Mouse (Mus musculus): ENCODE measurements around the gene Gm10912. TPM values are rescaled to one million over a fixed set of nuclear protein-coding genes. Genes with fewer than 3 reads are reported as not detected.
"Not testable (repeated sequence)": the region's sequence is repeated elsewhere in the genome, so short reads cannot be mapped to it uniquely, and the experiment has no call there.

The Gm10912 gene
- total RNA-seq, 2 experiments from 2014 or later: 0.36 to 0.38 TPM

- Histone ChIP-seq H3K4me3 (no peak overlapping the region), H3K27ac (no peak overlapping the region)
- no peak for DNase-seq
- no peak for TF ChIP-seq CTCF (IDR thresholded peaks at IDR 0.05)
- intact Hi-C loops (cut with DNase I): no loop called here
These were observed 44.4 kb downstream of the Gm10912 start for GRCm38 (mm10) chr2:104110031-104110430.

GRCm38 (mm10) chr2:104111170-104111797, 45.7 kb downstream of the Gm10912 start:
- H3K27ac ChIP-seq; DNase-seq; intact Hi-C loops (cut with DNase I): not testable (repeated sequence)

GRCm38 (mm10) chr2:104113563-104113962, 47.9 kb downstream of the Gm10912 start:
- intact Hi-C loops (cut with DNase I): not testable (repeated sequence)

More at GRCm38 (mm10) chr2:104111170-104111797, 45.7 kb downstream of the Gm10912 start:
- H3K4me3 ChIP-seq: not testable (repeated sequence)

GRCm38 (mm10) chr2:104114898-104115297, 49.3 kb downstream of the Gm10912 start:
- intact Hi-C loops (cut with DNase I): no loop called here
- no peak overlapping the region for H3K27ac ChIP-seq
- no peak for DNase-seq
- no peak for TF ChIP-seq CTCF (IDR thresholded peaks at IDR 0.05)
- H3K4me3 ChIP-seq: no peak overlapping the region

More at GRCm38 (mm10) chr2:104113563-104113962, 47.9 kb downstream of the Gm10912 start:
- not testable (repeated sequence) for H3K4me3 ChIP-seq, H3K27ac ChIP-seq, DNase-seq

Other genes with a start within 250 kb of the Gm10912 start
- gene Lmo2, start 107.8 kb upstream of the Gm10912 start, total RNA-seq (2021): 1 to 10 TPM; 4.1 to 7.0 TPM
- 10 to 100 TPM; 47.5 to 53.9 TPM for gene Fbxo3, start 38.1 kb upstream of the Gm10912 start, total RNA-seq (2021)
- gene 4931422A03Rik, start 37.5 kb upstream of the Gm10912 start, total RNA-seq (2021): not detected
- not detected for gene Gm10799, start 2.7 kb downstream of the Gm10912 start, total RNA-seq (2021)
- gene Cd59b, start 4.0 kb downstream of the Gm10912 start, total RNA-seq (2021): 1 to 10 TPM; 1.7 to 4.2 TPM
- 10 to 100 TPM; 14.3 to 18.4 TPM for gene Cd59a, start 30.0 kb downstream of the Gm10912 start, total RNA-seq (2021)
- under 1 TPM; 0.39 to 0.61 TPM for gene A930018P22Rik, start 56.9 kb downstream of the Gm10912 start, total RNA-seq (2021)